Mouse (Mus musculus) G1E (cell line): ENCODE results near the gene Ifna2.

Experiments
- CTCF ChIP-seq: IDR thresholded peaks from 2 replicates; pipeline ENCODE4 v1.5.1; 2012; ENCODE audit warnings: low read depth, low read length, inconsistent platforms, mixed read lengths
- POLR2AphosphoS5 ChIP-seq: IDR thresholded peaks from 2 replicates; pipeline ENCODE4 v1.6.1; 2012; ENCODE audit warnings: low read depth, low read length, inconsistent platforms; ENCODE audit not compliant: insufficient replicate concordance
- TAL1 ChIP-seq: conservative IDR thresholded peaks from 2 replicates; pipeline ENCODE4 v1.6.1; 2012; ENCODE audit warnings: low read depth, low read length, inconsistent platforms, mixed read lengths

GRCm38 (mm10) chr4:88723497-88724090 is 39.9 kb upstream of the Ifna2 start:
- TF ChIP-seq CTCF (no peak), TAL1 (no peak), POLR2AphosphoS5 (no peak)
